Mouse (Mus musculus): ENCODE data around the gene Ddx19b. TPM values are rescaled to one million over a fixed set of nuclear protein-coding genes. Genes with fewer than 3 reads are reported as not detected.
"Not testable (repeated sequence)": the region's sequence is repeated elsewhere in the genome, so short reads cannot be mapped to it uniquely, and the experiment has no call there.

The Ddx19b gene
- total RNA-seq (2017) = 10.5 and 11.5 TPM in 2 replicates

DNA sequence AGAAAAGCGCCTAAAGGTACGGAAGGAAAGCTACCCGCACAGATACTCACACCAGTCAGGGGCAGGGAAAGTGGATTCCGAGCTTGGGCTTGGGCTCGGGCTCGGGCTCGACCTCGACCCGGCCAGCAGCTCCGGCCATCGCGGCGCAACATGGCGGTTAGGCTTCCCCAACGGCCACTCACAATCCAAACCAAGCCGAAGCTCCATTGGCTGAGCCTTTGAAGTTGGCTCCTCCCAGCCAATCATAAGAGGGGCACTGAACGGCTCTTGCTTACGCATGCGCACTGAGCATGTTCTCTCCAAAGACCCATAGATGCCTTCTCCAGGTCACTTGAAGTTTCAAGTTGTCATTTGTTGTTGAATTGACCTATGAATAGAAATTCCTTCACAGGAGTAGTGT is at the start of gene Ddx19b:
Ddx19b (minus strand) TSS at position 180 of the 400 bp plus-strand sequence.
- no peak for ATAC-seq (ENCODE audit: extremely low read depth, insufficient number of reproducible peaks, low FRiP score, poor library complexity, severe bottlenecking)

DNA sequence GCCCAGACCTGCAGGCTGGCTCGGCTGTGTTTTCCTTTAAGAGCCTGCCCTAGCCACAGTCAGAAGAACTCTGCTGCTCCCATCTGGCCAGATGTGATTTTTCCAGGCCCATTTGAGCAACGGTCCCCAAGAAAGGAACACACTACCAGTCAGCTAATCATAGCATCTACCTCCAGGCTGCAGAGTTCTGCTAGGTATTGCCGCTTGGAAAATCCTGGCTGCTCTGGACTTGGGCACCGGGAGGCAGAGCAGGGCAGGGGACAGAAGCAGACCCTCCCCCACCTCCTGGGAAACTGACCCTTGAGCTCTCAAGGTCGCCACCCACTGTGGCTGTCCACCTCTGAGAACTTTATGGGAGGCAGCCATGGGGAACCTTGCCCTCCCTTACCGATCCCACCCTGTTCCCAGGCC is 48.3 kb upstream of the Ddx19b start:
- ATAC-seq (ENCODE audit: extremely low read depth, insufficient number of reproducible peaks, low FRiP score, poor library complexity, severe bottlenecking) = no peak

DNA sequence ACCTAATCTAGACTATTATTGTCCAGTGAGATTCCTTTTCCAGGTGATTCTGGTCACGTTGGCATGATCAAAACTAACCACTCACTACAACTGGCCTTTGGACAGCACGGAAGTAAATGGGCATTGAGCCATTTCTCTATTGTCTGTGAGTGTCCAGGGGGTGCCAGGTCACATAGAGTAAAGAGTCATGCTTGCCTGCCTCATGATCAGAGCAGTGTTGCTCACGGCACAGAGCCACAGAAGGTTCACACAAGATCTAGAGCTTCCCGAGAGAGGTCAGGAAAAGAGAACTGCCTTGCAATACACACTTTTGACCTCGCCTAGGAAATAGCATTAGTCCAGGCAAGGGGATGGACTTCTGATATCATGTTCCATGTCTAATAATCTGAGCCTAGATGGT is 47.9 kb upstream of the Ddx19b start:
- ATAC-seq (ENCODE audit: extremely low read depth, insufficient number of reproducible peaks, low FRiP score, poor library complexity, severe bottlenecking) = no peak

DNA sequence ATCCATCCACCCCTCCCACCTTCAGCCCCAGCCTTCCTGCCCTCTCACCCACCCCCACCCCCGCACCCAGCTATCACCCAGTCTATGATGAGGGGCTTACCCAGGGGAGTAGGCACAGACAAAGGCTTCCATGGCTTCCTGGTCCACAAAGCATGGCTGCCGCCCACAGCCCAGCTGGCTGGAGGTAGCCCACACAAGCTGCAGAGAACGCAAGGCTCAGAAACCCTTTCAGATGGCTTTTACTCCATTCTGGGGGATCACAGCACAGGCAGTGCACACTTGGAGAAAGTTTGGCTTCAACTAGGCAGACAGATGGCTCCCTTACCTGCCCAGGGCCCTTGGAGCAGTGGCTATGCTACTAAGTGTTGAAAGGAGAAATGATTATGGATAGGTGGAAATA is 44.4 kb upstream of the Ddx19b start:
- ATAC-seq (ENCODE audit: extremely low read depth, insufficient number of reproducible peaks, low FRiP score, poor library complexity, severe bottlenecking) = no peak

DNA sequence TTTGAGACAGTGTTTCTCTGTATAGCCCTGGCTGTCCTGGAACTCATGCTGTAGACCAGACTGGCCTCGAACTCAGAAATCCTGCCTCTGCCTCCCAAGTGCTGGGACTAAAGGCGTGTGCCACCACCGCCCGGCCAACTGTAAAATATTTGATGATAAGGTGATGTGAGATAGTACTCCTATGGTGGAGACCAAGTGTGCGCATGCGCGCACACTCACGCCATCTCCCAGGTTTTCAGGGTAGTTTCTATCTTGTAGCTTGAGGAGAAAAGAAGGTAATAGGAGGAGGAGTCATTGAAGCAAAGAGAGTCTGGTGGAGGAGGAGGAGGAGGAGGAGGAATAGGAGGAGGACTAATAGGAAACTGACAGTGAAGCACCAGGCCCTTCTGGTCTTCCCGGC is 37.1 kb upstream of the Ddx19b start:
- ATAC-seq (ENCODE audit: extremely low read depth, insufficient number of reproducible peaks, low FRiP score, poor library complexity, severe bottlenecking) = not testable (repeated sequence)

DNA sequence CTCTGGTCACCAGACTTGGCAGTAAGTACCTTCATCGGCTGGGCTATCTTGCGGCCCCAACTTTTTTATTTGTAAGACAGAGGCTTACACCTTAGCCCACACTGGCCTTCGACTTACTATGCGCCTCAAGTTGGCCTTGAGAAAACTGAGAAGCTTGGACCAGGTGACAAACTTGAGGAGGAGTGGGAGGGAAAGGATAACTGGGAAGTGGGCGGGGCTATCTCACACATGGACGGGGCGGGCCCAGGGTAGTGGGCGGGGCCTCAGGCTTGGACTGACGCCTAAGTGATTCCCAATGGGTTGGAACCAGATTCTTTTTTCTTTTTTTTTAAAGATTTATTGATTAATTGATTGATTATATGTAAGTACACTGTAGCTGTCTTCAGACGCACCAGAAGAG is 35.9 kb upstream of the Ddx19b start:
- no peak for ATAC-seq (ENCODE audit: extremely low read depth, insufficient number of reproducible peaks, low FRiP score, poor library complexity, severe bottlenecking)

DNA sequence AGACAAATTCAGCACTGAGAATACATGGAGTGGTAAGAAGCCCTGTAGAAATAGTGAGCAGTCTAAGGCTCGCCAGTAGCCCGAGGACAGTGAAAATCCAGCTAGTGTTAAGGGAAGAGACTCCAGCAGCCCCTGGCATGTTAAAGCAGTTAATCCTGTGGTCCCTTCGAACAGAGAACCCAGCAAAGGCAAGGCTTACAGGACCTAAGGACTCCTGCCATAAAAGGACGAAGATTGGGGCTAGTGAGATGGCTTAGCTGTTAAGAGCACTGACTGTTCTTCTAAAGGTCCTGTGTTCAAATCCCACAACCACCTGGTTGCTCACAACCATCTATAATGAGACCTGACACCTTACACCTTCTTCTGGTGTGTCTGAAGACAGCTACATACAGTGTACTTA is 34.8 kb upstream of the Ddx19b start:
- ATAC-seq (ENCODE audit: extremely low read depth, insufficient number of reproducible peaks, low FRiP score, poor library complexity, severe bottlenecking) = no peak

DNA sequence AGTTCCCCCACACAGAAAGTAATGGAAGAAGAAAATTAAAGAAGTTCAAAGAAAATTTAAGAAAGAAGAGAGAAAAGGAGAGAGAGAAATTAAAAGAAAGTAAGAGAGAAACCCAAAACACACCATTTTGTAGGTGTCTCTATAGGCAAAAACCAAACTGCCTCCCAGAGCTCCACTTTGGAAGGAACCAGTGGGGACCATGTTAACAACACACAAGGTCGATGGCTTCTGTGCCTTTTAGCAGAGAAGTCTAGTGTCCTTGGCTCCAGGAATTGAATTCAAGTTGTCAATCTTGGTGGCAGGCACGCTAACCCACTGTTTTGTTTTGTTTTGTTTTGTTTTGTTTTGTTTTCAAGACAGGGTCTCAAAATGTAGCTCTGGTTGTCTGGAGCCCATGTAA is 31.3 kb upstream of the Ddx19b start:
- ATAC-seq (ENCODE audit: extremely low read depth, insufficient number of reproducible peaks, low FRiP score, poor library complexity, severe bottlenecking) = no peak

DNA sequence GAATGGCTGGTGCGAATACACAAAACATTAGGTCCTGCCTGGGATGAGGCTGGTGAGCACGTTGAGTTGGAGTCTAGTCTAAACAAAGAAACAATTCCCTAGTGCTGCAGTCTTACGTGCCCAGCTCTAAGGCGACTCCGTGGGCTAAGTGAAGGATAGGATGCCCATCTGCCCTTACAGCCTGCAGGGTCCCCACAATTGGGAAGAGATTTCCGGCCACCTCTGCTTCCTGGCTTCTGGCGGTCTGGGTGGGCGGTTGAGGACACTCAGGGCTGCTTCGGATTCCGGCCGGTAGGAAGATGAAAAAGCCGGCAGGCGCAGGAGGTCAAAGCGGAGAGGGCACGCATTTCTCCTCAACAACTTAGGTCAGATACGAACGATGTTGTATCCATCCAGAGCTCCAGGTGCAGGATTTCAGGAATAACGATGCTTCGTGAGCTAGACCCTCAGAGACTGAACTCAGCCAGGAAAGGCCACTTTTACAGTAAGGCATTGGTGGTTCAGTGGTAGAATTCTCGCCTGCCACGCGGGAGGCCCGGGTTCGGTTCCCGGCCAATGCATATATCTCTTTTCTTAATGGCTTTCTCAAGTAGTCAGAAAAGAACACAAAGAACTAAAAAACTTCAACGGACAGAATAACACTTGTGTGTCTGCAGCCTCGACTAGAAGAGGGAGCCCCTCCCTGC is 30.7 kb upstream of the Ddx19b start:
- ATAC-seq (ENCODE audit: extremely low read depth, insufficient number of reproducible peaks, low FRiP score, poor library complexity, severe bottlenecking) = peak; percentile 53

DNA sequence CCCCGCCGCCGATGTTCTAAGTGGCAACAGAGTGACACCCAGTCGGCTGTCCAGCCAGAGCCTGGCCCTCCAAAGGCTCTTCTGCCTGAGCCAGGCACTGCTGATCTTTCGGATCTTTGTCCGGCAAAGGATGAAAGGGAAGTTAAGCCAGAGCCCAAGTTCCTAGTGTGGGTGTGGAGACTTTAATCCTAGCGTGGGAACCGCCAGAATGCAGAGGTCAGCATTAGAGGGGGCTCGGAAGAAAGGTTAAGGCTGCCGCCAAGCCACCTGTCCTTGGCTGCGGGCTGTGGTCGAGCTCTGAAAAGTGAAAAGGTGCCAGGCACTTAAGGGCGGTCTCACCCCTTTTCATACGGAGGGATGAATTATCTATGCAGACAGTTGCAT is 30.1 kb upstream of the Ddx19b start:
- no peak for ATAC-seq (ENCODE audit: extremely low read depth, insufficient number of reproducible peaks, low FRiP score, poor library complexity, severe bottlenecking)

DNA sequence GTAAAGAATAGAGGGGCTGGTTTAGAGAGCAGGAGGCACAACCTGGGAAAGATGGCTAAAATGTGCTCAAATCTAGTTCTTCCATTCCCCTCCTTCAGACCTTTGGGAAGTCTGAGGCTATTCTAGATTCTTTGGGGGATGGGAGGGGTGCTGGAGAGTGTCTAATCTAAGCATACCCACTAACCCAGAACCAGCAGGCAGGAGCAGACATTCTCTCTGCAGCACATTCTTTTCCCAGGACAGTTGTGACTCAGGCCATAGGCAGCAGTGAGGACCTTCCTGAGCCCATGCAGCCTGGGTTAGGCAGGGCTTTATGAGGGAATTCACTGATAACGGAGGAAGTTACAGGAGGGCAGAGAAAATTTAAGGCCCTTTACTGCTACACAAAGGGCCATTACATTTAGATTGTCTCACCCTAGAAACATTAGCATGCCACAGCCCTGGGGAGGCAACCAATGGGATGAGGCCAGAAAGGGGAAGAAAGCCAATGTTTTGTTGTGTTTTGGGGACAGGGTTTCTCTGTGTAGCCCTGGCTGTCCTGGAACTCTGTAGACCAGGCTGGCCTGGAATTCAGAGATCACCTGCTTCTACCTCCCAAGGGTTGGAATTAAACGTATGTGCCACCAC is 27.5 kb upstream of the Ddx19b start:
- no peak for ATAC-seq (ENCODE audit: extremely low read depth, insufficient number of reproducible peaks, low FRiP score, poor library complexity, severe bottlenecking)

DNA sequence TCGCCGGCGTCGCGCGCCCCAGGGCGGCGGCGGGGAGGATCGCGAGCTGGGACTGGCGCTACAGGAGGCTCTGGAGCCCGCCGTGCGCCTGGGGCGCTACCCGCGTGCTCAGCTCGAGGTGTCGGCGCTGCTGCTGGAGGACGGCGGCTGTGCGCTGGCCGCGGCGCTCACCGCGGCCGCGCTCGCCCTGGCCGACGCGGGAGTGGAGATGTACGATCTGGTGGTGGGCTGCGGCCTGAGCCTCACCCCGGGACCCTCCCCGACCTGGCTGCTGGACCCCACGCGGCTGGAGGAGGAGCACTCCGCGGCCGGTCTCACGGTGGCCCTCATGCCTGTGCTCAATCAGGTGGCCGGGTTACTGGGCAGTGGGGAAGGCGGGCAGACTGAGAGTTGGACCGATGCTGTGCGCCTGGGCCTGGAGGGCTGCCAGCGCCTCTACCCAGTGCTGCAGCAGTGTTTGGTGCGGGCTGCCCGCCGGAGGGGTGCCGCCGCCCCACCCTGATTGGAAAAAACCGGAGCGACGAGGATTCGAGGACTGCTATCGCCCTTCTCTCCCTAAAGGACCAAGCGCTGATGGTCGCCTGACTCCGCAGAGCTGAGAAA is 25.2 kb upstream of the Ddx19b start:
- no peak for ATAC-seq (ENCODE audit: extremely low read depth, insufficient number of reproducible peaks, low FRiP score, poor library complexity, severe bottlenecking)

DNA sequence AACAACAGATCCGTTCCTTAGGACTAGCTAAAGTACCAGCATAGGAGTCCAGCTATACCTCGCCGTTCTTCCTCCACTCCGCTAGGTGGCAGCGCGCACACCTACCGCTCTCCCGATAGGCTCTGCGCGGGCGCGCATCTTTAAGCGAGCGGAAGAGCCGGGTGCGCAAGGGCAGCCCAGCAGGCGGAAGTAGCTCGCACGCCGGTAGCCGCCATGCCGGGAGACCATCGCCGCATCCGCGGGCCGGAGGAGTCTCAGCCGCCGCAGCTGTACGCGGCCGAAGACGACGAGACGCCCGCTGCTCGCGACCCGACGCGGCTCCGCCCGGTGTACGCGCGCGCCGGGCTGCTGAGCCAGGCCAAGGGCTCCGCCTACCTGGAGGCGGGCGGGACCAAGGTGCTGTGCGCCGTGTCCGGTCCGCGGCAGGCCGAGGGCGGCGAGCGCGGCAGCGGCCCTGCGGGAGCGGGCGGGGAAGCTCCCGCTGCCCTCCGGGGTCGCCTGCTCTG is 24.7 kb upstream of the Ddx19b start, which contains the start of gene Exosc6:
Exosc6 (plus strand) TSS at position 182 of the 506 bp plus-strand sequence.
- ATAC-seq (ENCODE audit: extremely low read depth, insufficient number of reproducible peaks, low FRiP score, poor library complexity, severe bottlenecking) = peak; percentile 97

DNA sequence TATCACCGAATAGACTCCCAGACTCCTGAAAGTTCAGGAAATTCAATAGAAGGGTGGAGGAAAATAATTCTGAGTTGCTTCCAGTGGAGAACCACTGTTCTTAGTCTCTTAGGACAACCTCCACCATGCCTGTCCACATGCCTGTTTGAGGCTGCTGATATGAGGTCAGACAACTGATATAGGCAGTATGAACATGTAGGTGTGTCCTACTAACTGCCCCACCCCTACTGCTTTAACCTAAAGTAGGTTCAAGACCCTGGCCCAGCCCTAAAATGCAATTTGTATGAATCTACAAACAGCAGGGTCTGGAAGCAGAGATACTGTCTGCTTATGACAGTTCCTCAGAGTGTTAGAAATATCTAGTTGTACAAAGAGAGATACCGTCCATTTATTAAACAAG is 24.1 kb upstream of the Ddx19b start:
- ATAC-seq (ENCODE audit: extremely low read depth, insufficient number of reproducible peaks, low FRiP score, poor library complexity, severe bottlenecking) = no peak

DNA sequence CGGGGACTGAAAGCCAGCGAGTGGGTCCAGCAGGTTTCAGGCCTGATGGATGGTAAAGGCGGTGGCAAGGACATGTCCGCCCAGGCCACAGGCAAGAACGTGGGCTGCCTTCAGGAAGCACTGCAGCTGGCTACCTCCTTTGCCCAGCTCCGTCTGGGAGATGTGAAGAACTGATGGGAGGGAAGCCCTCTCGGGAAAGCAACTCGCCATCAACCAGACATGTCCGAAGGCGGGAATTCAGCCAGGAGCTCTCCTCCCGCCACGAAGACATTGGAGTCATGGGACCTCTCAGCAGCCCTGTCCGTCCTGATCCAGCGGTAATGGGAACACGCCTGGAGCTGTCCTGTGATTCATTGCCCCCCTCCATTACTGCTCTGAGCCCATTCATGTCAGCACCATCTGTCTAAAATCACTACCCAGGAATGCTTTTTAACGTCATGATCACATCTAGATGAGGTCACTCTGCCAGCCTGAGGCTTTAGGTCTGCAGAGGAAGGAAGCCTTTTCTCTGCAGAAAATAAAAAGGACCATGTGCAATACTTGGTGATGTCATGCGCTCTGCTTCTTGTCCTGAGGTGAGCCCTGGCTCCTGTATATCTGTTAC is 23.6 kb upstream of the Ddx19b start:
- no peak for ATAC-seq (ENCODE audit: extremely low read depth, insufficient number of reproducible peaks, low FRiP score, poor library complexity, severe bottlenecking)

DNA sequence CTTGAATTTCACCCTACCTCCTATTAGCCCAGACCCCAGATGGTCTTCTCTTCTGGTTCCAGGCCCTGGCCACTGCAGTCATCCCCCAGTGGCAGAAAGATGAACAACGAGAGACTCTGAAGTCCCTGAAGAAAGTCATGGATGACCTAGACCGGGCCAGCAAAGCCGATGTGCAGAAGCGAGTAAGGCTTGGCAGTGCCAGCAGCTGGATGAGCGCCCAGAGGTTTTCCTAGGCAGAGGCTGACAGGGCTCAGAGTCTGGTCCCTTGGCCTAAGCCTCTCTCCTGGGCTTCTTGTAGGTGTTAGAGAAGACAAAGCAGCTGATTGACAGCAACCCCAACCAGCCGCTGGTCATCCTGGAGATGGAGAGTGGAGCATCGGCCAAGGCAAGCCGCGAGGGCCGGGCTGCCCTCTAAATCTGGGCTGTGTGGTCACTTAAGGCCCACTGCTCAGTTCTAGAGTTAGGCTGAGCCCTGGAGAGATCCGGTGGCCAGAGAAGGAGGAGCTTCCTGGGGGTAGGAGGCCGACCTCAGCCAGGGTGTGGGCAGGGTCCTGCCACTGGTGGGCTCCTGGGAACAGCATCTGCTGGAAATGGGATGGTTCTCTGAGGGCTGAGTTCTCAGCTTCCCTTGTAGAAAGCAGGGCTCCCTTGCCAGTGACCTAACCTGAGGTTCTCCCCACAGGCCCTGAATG is 22.4 kb upstream of the Ddx19b start:
- no peak for ATAC-seq (ENCODE audit: extremely low read depth, insufficient number of reproducible peaks, low FRiP score, poor library complexity, severe bottlenecking)

DNA sequence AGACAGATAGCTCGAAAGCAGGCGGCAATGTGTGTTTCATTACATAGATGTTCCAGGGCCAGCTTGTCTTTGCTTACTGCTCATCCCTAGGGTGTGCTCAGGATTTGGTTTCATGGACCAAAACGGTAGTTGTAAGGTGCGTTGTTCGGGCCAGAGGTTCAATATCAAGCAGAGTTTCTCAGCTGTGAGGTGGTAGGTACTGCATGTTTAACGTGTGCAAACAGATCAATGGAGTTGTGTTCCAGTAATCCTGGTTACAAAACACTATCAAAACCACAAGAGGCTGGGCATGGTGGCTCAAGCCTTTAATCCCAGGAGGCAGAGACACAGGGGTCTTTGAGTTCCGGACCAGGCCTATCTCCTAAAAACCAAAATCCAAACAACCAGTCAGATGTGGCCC is 17.6 kb upstream of the Ddx19b start:
- no peak for ATAC-seq (ENCODE audit: extremely low read depth, insufficient number of reproducible peaks, low FRiP score, poor library complexity, severe bottlenecking)

DNA sequence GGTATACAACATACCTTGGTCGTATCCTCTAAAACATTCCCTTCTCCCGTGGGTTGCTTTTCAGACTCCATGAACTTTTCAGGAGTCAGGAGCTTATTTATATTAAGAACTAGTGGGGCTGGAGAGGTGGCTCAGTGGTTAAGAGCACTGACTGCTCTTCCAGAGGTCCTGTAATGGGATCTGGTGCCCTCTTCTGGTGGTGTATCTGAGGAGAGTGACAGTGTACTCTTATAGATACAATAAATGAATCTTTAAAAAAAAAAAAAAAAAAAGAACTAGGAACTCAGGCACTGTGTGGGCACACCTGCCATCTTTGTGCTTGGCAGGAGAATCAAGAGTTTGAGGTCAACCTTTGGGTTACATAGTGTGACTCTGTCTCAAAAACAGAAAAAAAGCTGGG is 17.1 kb upstream of the Ddx19b start:
- no peak for ATAC-seq (ENCODE audit: extremely low read depth, insufficient number of reproducible peaks, low FRiP score, poor library complexity, severe bottlenecking)

DNA sequence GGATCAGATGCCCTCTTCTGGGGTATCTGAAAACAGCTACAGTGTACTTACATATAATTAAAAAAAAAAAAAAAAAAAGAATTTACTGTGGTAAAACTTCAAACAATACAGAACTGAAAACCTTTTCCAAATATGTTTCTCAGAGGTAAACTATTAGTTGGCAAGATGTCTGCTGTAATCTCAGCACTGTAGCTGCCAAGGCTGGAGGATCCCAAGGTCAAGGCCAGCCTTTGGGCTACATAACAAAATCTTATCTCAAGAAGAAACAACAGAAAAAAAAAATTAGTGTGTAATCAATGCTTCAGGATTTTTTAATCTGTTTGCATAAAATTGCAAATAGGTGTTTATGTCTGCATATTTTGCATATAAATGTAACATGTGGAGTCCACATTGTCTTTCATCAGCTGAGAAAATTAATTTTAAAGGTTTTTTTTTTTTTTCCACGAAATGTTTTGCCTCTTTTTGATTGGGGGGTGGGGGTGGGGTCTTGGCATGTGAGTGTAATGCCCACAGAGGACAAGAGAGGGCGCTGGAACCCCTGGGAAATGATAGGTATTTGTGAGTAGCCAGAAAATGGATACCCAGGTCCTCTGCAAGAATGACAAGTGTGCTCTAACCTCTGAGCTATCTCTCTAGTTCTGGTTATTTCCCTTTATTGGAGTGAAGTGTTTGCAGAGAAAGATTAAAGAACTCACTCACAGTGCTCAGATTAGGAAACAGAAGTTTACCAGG is 12.6 kb upstream of the Ddx19b start:
- ATAC-seq (ENCODE audit: extremely low read depth, insufficient number of reproducible peaks, low FRiP score, poor library complexity, severe bottlenecking) = no peak

Data from neutrophil, adult 5-6 weeks (primary cell).